16 mouse cellular contexts compared by ENCODE assay signal in the genomic region with DNA sequence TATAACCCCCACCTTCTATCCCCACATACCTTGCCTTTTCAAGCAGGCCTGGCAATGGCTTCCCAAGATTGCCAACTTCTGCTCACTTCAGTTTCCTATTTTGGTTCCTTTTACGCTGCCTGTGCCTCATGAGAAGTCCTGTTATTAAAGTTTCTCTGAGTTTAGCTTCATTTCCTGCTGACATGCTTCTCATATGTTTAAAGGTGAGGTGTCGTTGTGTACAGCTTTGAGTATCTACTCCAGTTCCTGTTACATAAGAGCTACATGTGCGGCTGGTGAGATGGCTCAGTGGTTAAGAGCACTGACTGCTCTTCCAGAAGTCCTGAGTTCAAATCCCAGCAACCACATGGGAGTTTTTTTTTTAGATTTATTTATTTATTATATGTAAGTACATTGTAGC.
"Had no signal": no experiment of that assay in that cellular context is flagged by ENCODE, and none has a peak within 500 bp of the region (broad histone marks: within the 10 kb centered on the region; RNA-seq: fewer than 3 reads in every experiment).

No protein-coding gene starts in this region.

- ATAC-seq: midbrain, embryonic 16.5 days had no signal

- DNase-seq: lung, adult 18-20 months; lung, embryonic 14.5 days; lung, postnatal 10 days; lung, postnatal 4 days; midbrain, embryonic 14.5 days; right cerebral cortex, postnatal 14 days; thymus, adult 2 months; thymus, postnatal 14 days; thymus, postnatal 4 days had no signal

- H3K4me3 ChIP-seq: midbrain, embryonic 10.5 days; midbrain, embryonic 12.5 days; myocyte; neural tube, embryonic 12.5 days; stomach, embryonic 15.5 days had no signal

- H3K9ac ChIP-seq: lung, embryonic 14.5 days; midbrain, embryonic 12.5 days; neural tube, embryonic 12.5 days; stomach, embryonic 15.5 days had no signal

- H3K27me3 ChIP-seq: neural tube, embryonic 12.5 days; stomach, embryonic 15.5 days had no signal

- H3K27ac ChIP-seq: midbrain, embryonic 10.5 days; midbrain, embryonic 12.5 days; neural tube, embryonic 12.5 days; stomach, embryonic 15.5 days; stomach, postnatal 0 days had no signal

- H3K9me3 ChIP-seq: midbrain, embryonic 10.5 days; midbrain, embryonic 12.5 days; neural tube, embryonic 12.5 days; stomach, embryonic 15.5 days had no signal

- H3K4me2 ChIP-seq: lung, embryonic 14.5 days; midbrain, embryonic 12.5 days; neural tube, embryonic 12.5 days; stomach, embryonic 15.5 days had no signal

- H3K4me1 ChIP-seq: midbrain, embryonic 10.5 days; midbrain, embryonic 12.5 days; neural tube, embryonic 12.5 days; stomach, embryonic 15.5 days had no signal

- H3K36me3 ChIP-seq: midbrain, embryonic 10.5 days; midbrain, embryonic 12.5 days; neural tube, embryonic 12.5 days; stomach, embryonic 15.5 days had no signal
